In the genomic region with DNA sequence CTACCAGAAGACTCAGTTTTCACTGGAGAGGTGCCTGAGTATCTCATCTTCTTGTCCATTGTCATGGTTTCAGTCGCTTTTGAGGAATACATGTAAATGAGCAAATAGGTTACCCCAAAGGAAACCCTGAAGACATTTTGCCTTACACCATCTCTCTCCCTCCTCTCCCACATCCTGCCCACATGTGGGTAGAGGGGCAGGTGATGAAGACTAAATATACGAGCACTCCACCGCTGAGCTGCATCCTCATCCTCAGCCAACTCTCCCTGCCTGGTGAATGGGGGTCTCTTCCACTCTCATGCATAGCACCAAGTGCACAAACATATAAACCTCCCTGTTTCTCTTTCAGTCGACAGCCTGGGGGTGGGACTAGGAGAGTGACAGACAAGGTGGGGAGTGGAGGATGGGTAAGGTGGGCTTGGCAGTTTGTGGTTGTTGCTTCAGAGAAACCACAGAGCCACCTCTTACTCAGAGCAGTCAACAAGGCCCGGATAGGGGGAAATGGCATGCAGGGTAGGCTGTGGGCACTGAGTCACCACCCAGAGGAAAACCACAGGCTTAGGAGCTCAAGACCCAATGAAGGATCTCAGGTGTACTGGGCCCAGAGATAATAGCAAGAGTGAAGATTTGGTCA, we compare ENCODE assay signal across 13 mouse cellular contexts.
A peak's percentile ranks its signal among the peaks of the same experiment; 100 is the strongest.
DNase-seq lines count a peak whose midpoint lies in the region; ATAC-seq and TF ChIP-seq lines count a peak whose summit lies in the region.
"Had no signal": no experiment of that assay in that cellular context is flagged by ENCODE, and none has a peak within 500 bp of the region (broad histone marks: within the 10 kb centered on the region; RNA-seq: fewer than 3 reads in every experiment).

No protein-coding gene starts in this region.

- H3K4me3 ChIP-seq in lung, postnatal 0 days (ENCODE audit: low read depth, low read length): no peak overlapping the region
- peak overlapping the region; percentile 10 for H3K4me3 ChIP-seq in bone marrow, adult 2 months (replicated peaks; ENCODE audit: control insufficient read depth, low read depth, low read length)
- H3K4me3 ChIP-seq: heart, embryonic 13.5 days; intestine, embryonic 15.5 days; limb, embryonic 15.5 days had no signal

- no peak for TF ChIP-seq EP300 in lung, postnatal 0 days (IDR thresholded peaks at IDR 0.05)

- peak; percentile 7 for DNase-seq in lung, postnatal 0 days (ENCODE audit: low spot score)
- DNase-seq in lung, postnatal 14 days: no peak
- peak; percentile 86 for DNase-seq in thymus, postnatal 14 days
- DNase-seq in kidney, adult 9 months: no peak
- no peak for DNase-seq in layer of hippocampus, postnatal 36 days
- DNase-seq in heart, postnatal 36 days: no peak
- DNase-seq: adrenal gland, adult 8-10 months; cerebellum, postnatal 10 days had no signal

- H3K4me1 ChIP-seq in lung, postnatal 0 days (ENCODE audit: insufficient read depth, low read depth, low read length): no peaks in the 10 kb centered on the region
- H3K4me1 ChIP-seq in bone marrow, adult 2 months (ENCODE audit: control insufficient read depth, insufficient read depth, low read length): peaks cover 7% of the 10 kb centered on the region; the same call in 1 of the 2 replicates
- H3K4me1 ChIP-seq: limb, embryonic 15.5 days had no signal

- TF ChIP-seq POLR2A in bone marrow, adult 2 months (IDR thresholded peaks at IDR 0.05; ENCODE audit: borderline replicate concordance, control insufficient read depth, low read depth, low read length): no peak

- H3K9me3 ChIP-seq in lung, postnatal 0 days (ENCODE audit: low read length): no peaks in the 10 kb centered on the region
- H3K9me3 ChIP-seq: intestine, embryonic 15.5 days; limb, embryonic 15.5 days had no signal

- intact Hi-C loops in heart, postnatal 36 days (cut with DNase I): no loop called here

- no peaks in the 10 kb centered on the region for H3K36me3 ChIP-seq in lung, postnatal 0 days (ENCODE audit: insufficient read depth, low read length)
- H3K36me3 ChIP-seq: heart, embryonic 13.5 days; intestine, embryonic 15.5 days; limb, embryonic 15.5 days had no signal

- no peak overlapping the region for H3K27ac ChIP-seq in lung, postnatal 0 days (ENCODE audit: low read length)
- peak overlapping the region; percentile 48; the same call in 1 of the 2 replicates for H3K27ac ChIP-seq in bone marrow, adult 2 months (ENCODE audit: control insufficient read depth, insufficient read depth, low read depth, low read length, poor library complexity)
- H3K27ac ChIP-seq: heart, embryonic 13.5 days; intestine, embryonic 15.5 days; limb, embryonic 15.5 days had no signal

- no peak for TF ChIP-seq CTCF in lung, postnatal 0 days (IDR thresholded peaks at IDR 0.05)
- no peak for TF ChIP-seq CTCF in bone marrow, adult 2 months (IDR thresholded peaks at IDR 0.05; ENCODE audit: control insufficient read depth, insufficient read depth, low read length)

- no peaks in the 10 kb centered on the region for H3K27me3 ChIP-seq in lung, postnatal 0 days (replicated peaks; ENCODE audit: insufficient read depth, low read length)
- H3K27me3 ChIP-seq: heart, embryonic 13.5 days; intestine, embryonic 15.5 days; limb, embryonic 15.5 days had no signal

- ATAC-seq in lung, postnatal 0 days: no peak
- ATAC-seq in megakaryocyte-erythroid progenitor cell, adult 5-6 weeks (replicated peaks; ENCODE audit: low FRiP score, low TSS enrichment, poor library complexity, severe bottlenecking): 0 out of 2 replicates have a peak, but pooled peaks have one; percentile 41
- ATAC-seq: intestine, embryonic 15.5 days had no signal

- no peak overlapping the region for H3K9ac ChIP-seq in lung, postnatal 0 days (replicated peaks; ENCODE audit: low read depth)
- H3K9ac ChIP-seq: heart, embryonic 13.5 days; intestine, embryonic 15.5 days; limb, embryonic 15.5 days had no signal

- H3K4me2 ChIP-seq in lung, postnatal 0 days (replicated peaks; ENCODE audit: low read depth, low read length): no peak overlapping the region
- H3K4me2 ChIP-seq: heart, embryonic 13.5 days; intestine, embryonic 15.5 days; limb, embryonic 15.5 days had no signal

- 77% methylated on average over 5 of the region's 5 CpGs for WGBS in lung, postnatal 0 days
- 3% methylated on average over 5 of the region's 5 CpGs for WGBS in bone marrow, adult 2 months

Comparison
In these comparisons a context has a peak if more than half of its experiments do, and no peak if none do; other contexts are left out.
1. DNase-seq: peak in lung, postnatal 0 days (single experiment) and thymus, postnatal 14 days (single experiment); none in lung, postnatal 14 days (single experiment), kidney, adult 9 months (single experiment), layer of hippocampus, postnatal 36 days (0 of 2) and heart, postnatal 36 days (0 of 2).